In genomic region chr15:25322601-25323000, GRCm38 (mm10) we compare ENCODE assay signal across 24 mouse cellular contexts.
A peak's percentile ranks its signal among the peaks of the same experiment; 100 is the strongest.
DNase-seq lines count a peak whose midpoint lies in the region; ATAC-seq and TF ChIP-seq lines count a peak whose summit lies in the region.
"Had no signal": no experiment of that assay in that cellular context is flagged by ENCODE, and none has a peak within 500 bp of the region (broad histone marks: within the 10 kb centered on the region; RNA-seq: fewer than 3 reads in every experiment).

No protein-coding gene starts in this region.

- no peak for TF ChIP-seq CTCF in kidney, postnatal 0 days (IDR thresholded peaks at IDR 0.05; ENCODE audit: low read depth)

- H3K9me3 ChIP-seq in kidney, postnatal 0 days (replicated peaks; ENCODE audit: low read length): no peaks in the 10 kb centered on the region
- H3K9me3 ChIP-seq: embryonic facial prominence, embryonic 12.5 days; forebrain, embryonic 10.5 days; forebrain, embryonic 13.5 days; heart, embryonic 10.5 days; hindbrain, embryonic 12.5 days; hindbrain, embryonic 15.5 days had no signal

- no peaks in the 10 kb centered on the region for H3K4me1 ChIP-seq in kidney, postnatal 0 days (replicated peaks; ENCODE audit: insufficient read depth, low read length)
- H3K4me1 ChIP-seq: embryonic facial prominence, embryonic 12.5 days; forebrain, embryonic 10.5 days; forebrain, embryonic 13.5 days; heart, embryonic 10.5 days; hindbrain, embryonic 12.5 days; hindbrain, embryonic 15.5 days had no signal

- no peak overlapping the region for H3K4me2 ChIP-seq in kidney, postnatal 0 days (ENCODE audit: low read length)
- H3K4me2 ChIP-seq: embryonic facial prominence, embryonic 12.5 days; forebrain, embryonic 13.5 days; hindbrain, embryonic 12.5 days; hindbrain, embryonic 15.5 days had no signal

- H3K9ac ChIP-seq in kidney, postnatal 0 days (ENCODE audit: low read depth, low read length): no peak overlapping the region
- H3K9ac ChIP-seq: embryonic facial prominence, embryonic 12.5 days; forebrain, embryonic 13.5 days; hindbrain, embryonic 12.5 days; hindbrain, embryonic 15.5 days had no signal

- no peak for ATAC-seq in kidney, postnatal 0 days (replicated peaks; ENCODE audit: low FRiP score, low read depth)
- no peak for ATAC-seq in frontal cortex, adult (ENCODE audit: low TSS enrichment)
- ATAC-seq: forebrain, embryonic 13.5 days; forebrain, embryonic 16.5 days; Patski had no signal

- no peaks in the 10 kb centered on the region for H3K36me3 ChIP-seq in kidney, postnatal 0 days (ENCODE audit: insufficient read depth, low read length)
- H3K36me3 ChIP-seq: embryonic facial prominence, embryonic 12.5 days; forebrain, embryonic 10.5 days; heart, embryonic 10.5 days; hindbrain, embryonic 12.5 days; hindbrain, embryonic 15.5 days had no signal

- no peak overlapping the region for H3K27ac ChIP-seq in kidney, postnatal 0 days
- H3K27ac ChIP-seq: embryonic facial prominence, embryonic 12.5 days; forebrain, embryonic 10.5 days; forebrain, embryonic 13.5 days; gastrocnemius, adult 2 months; heart, adult 2 months; heart, embryonic 10.5 days; hindbrain, embryonic 12.5 days; hindbrain, embryonic 15.5 days had no signal

- peak; percentile 27 for DNase-seq in kidney, postnatal 0 days (ENCODE audit: low spot score)
- DNase-seq in kidney, postnatal 25 days: no peak
- DNase-seq in urinary bladder, postnatal 14 days (ENCODE audit: low spot score): peak; percentile 52
- DNase-seq in urinary bladder, postnatal 25 days (ENCODE audit: low spot score): no peak
- peak; percentile 8 for DNase-seq in NIH3T3 (ENCODE audit: low read depth)
- DNase-seq in gonadal fat pad, adult 2 months (ENCODE audit: low read depth): peak; percentile 24
- no peak for DNase-seq in neural tube, embryonic 10.5 days (ENCODE audit: extremely low spot score, low spot score)
- DNase-seq: adrenal gland, postnatal 10 days; adrenal gland, postnatal 36 days; cerebellum, adult 18-20 months; cerebellum, adult 9-10 months; cerebellum, postnatal 14 days; gastrocnemius, adult 2 months; gastrocnemius, postnatal 14 days; heart, adult 2 months had no signal

- 59% methylated on average over 2 of the region's 2 CpGs for WGBS in kidney, postnatal 0 days

- H3K4me3 ChIP-seq in kidney, postnatal 0 days (replicated peaks; ENCODE audit: low read depth, low read length): no peak overlapping the region
- H3K4me3 ChIP-seq: embryonic facial prominence, embryonic 12.5 days; forebrain, embryonic 10.5 days; forebrain, embryonic 13.5 days; gastrocnemius, adult 2 months; heart, adult 2 months; heart, embryonic 10.5 days; hindbrain, embryonic 12.5 days; hindbrain, embryonic 15.5 days had no signal

- H3K27me3 ChIP-seq in kidney, postnatal 0 days (ENCODE audit: insufficient read depth, low read length): no peaks in the 10 kb centered on the region
- H3K27me3 ChIP-seq: embryonic facial prominence, embryonic 12.5 days; forebrain, embryonic 13.5 days; hindbrain, embryonic 12.5 days; hindbrain, embryonic 15.5 days; Patski had no signal

Comparison
In these comparisons a context has a peak if more than half of its experiments do, and no peak if none do; other contexts are left out.
1. DNase-seq: peak in kidney, postnatal 0 days (single experiment), urinary bladder, postnatal 14 days (single experiment), NIH3T3 (single experiment) and gonadal fat pad, adult 2 months (single experiment); none in kidney, postnatal 25 days (0 of 2), urinary bladder, postnatal 25 days (single experiment) and neural tube, embryonic 10.5 days (single experiment).